Mouse (Mus musculus) thymus, postnatal 4 days (tissue): ENCODE data around the gene Tnni3k.

Experiments used
- DNase-seq: peaks from one replicate; pipeline ENCODE4 v3.0.0; 2021

The Tnni3k gene

GRCm38 (mm10) chr3:154758089-154758488, 297.1 kb downstream of the Tnni3k start:
- DNase-seq = no peak

DNA sequence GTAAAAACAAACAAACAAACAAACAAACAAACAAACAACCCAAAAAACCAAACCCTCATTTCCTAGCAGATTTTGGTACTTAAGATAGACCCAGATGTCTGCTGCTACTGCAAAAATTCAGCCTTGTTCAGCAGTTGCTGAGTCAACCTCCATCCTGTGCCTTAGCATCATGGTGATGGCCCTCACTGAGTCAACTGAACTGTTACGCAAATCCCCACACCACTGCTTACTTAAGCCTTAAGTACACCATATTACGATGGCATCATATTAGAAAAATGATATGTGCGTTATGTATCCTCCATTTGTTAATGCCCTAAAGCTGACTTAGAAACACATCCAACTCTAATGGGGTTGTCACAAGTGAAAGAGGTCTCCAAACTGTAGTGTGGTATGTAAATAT, 300.0 kb downstream of the Tnni3k start:
- DNase-seq = no peak

DNA sequence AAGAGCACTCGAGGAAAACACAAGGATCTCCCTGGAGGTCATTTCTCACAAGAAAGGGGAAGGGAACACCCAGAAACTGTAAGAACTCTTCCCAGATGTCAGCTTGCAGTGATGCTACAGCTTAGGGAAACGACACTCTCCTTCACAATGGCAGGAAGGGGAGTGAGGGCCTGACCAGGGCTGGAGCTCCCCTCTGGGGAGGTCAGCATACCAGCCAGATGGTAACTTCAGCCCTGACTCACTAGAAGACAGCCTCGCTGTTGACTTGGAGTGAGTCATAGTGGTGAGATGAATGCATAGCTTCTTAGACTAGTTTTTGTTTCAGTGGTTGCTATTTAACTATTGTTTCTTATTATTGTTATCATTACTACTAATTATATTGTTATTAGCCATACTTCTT, 300.7 kb downstream of the Tnni3k start:
- DNase-seq = no peak

DNA sequence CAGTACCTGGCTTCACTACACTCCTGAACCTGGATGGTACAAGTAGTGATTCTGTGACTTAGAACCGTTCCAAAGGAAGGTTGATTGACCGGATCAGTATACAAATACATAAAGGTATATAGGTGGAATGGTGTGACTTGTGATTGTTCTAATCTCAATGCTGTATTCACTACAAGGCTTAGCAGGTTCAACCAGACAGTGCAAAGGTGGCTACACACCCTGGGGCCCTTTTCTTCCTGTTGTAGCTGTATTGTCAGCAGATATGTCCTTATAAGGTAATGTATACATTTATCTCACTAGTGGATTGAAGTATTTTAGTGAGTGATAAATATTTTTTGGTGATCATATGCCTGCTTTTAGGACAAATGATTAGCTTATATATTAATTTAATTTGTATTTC, 310.9 kb downstream of the Tnni3k start:
- DNase-seq = no peak

GRCm38 (mm10) chr3:154742927-154743326, 312.3 kb downstream of the Tnni3k start:
- DNase-seq = no peak

GRCm38 (mm10) chr3:154741496-154741895, 313.7 kb downstream of the Tnni3k start:
- no peak for DNase-seq
